Mouse (Mus musculus) midbrain, embryonic 11.5 days (tissue): Measurements from ENCODE around the gene Sync. TPM values are rescaled to one million over a fixed set of nuclear protein-coding genes. Genes with fewer than 3 reads are reported as not detected.

Source experiments
- ATAC-seq: fragments of 200-750 bp; cut with Nextera tagmentation; 2 replicates; pipeline ENCODE4 v1.8.0; 2017; ENCODE audit warnings: moderate TSS enrichment, moderate library complexity; ENCODE audit not compliant: low FRiP score
- DNase-seq: peaks from one replicate; pipeline ENCODE4 v3.0.0; 2015; ENCODE audit warnings: low spot score; ENCODE audit errors: missing footprints
- H3K27ac ChIP-seq: fragments of 300-500 bp; sonication (generic); 2 replicates; pipeline ENCODE4 v1.5.1; 2014; ENCODE audit warnings: low read depth, low read length
- H3K27me3 ChIP-seq: fragments of 300-500 bp; sonication (generic); 2 replicates; pipeline ENCODE4 v1.6.1; 2014; ENCODE audit warnings: mild to moderate bottlenecking, low read length, moderate library complexity, mixed read lengths; ENCODE audit not compliant: control insufficient read depth, insufficient read depth
- H3K36me3 ChIP-seq: fragments of 300-500 bp; sonication (generic); 2 replicates; pipeline ENCODE4 v1.6.1; 2014; ENCODE audit warnings: mild to moderate bottlenecking, low read length, moderate library complexity, mixed read lengths; ENCODE audit not compliant: control insufficient read depth, insufficient read depth
- H3K4me1 ChIP-seq: fragments of 300-500 bp; sonication (generic); 2 replicates; pipeline ENCODE4 v1.6.1; 2014; ENCODE audit warnings: low read length; ENCODE audit not compliant: control insufficient read depth, insufficient read depth
- H3K4me2 ChIP-seq: fragments of 300-500 bp; sonication (generic); 2 replicates; pipeline ENCODE4 v1.6.1; 2014; ENCODE audit warnings: mild to moderate bottlenecking, moderate library complexity
- H3K4me3 ChIP-seq: fragments of 300-500 bp; sonication (generic); 2 replicates; pipeline ENCODE4 v1.5.1; 2014; ENCODE audit warnings: low read depth, low read length
- H3K9ac ChIP-seq: fragments of 300-500 bp; sonication (generic); 2 replicates; pipeline ENCODE4 v1.6.1; 2014; ENCODE audit warnings: low read length
- H3K9me3 ChIP-seq: fragments of 300-500 bp; sonication (generic); 2 replicates; pipeline ENCODE4 v1.6.1; 2016; ENCODE audit warnings: low read length; ENCODE audit not compliant: control insufficient read depth
- WGBS: fragments of 180-500 bp; shearing (Covaris S2); extraction: QIAGEN DNeasy Blood & Tissue Kit; methylation state at CpG from one replicate; pipeline ENCODE4 v1.1.7; 2014; 5-methylcytosine and 5-hydroxymethylcytosine counted together
- polyA plus RNA-seq: library from polyadenylated mRNA; unstranded; fragments of >200 nt; fragmentation: Nextera tagmentation; extraction: Ambion mirVana; gene quantifications from 2 replicates; pipeline ENCODE4 v1.2.1, GENCODE M21; 2014

The Sync gene
- 0.51 and 0.53 TPM in 2 replicates for polyA plus RNA-seq

DNA sequence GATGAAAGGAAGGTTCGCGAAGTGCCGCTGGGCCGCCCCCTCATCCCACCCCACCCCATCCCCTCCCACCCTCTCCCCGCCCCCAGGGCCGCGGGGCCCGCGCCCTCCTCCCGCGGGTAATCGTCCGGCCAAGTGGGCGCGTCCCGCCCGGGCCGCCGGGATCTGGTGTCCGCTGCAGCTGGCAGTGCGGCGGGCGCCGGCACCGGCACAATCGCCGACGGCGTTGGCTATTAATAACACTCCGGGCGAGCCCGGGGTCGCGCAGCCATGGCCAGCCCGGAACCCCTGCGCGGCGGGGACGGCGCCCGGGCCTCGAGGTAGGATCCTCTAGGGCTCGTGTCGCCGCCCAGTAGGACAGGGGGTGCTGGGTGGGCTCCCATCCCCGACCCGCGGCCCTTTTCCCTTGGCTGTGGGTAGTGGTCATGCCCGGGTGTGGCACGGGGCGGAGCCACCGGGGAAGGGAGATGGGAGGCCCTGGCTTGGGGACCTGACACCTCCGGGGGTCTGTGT is at the start of gene Sync:
Gene Sync, plus strand, starts transcription at position 146 of the 510 bp plus-strand sequence.
- Histone ChIP-seq H3K27me3 (peaks cover 18% of the 10 kb centered on the region), H3K27ac (no peak within 1 kb of the TSS), H3K4me3 (peak within 1 kb of the TSS; percentile 50)

DNA sequence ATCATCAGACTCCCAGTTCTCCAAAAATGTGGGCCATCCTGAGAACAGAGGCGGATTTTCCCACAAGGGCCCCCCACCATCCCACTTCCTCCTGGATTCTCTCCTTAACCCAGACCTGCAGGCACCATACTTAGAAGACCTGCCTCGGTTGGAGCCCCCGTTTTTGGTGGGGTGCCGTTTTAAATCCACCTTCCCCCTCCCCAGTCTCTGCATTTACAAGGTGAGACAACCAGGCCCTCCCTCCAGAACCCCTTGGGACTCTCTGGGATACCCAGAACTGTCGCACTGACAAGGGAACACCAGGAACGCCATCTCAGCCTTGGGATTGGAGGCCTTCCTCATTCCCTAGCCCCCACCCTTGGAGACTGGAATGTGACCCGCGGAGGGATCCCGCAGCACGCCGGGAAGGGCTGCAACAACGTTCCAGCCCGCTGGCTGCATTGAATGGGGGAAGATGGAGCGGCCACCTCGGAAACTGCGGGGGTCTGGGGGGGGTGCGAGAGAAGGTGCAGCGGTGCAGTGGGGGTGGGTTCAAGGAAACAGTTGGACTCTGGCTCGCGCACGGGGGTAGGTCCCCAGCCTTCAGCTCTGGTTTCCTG is 49.5 kb upstream of the Sync start:
- Histone ChIP-seq H3K27ac (no peak overlapping the region), H3K4me2 (peak overlapping the region; percentile 84), H3K9ac (peak overlapping the region; percentile 65), H3K4me3 (peak overlapping the region; percentile 73), H3K9me3 (no peaks in the 10 kb centered on the region), H3K27me3 (no peaks in the 10 kb centered on the region), H3K4me1 (peaks cover 28% of the 10 kb centered on the region), H3K36me3 (no peaks in the 10 kb centered on the region)
- 4% methylated on average over 21 of the region's 21 CpGs for WGBS
- DNase-seq, result peak; percentile 93
- ATAC-seq, result peak; percentile 7; the same call in 1 of the 2 replicates

More for the DNA sequence above, at the start of gene Sync:
- Histone ChIP-seq H3K9ac (peak within 1 kb of the TSS; percentile 57), H3K9me3 (no peaks in the 10 kb centered on the region), H3K36me3 (no peaks in the 10 kb centered on the region), H3K4me1 (peaks cover 11% of the 10 kb centered on the region), H3K4me2 (peak within 1 kb of the TSS; percentile 86)
- DNase-seq, result peak; percentile 93
- peak; percentile 63 for ATAC-seq
- under 1% methylated on average over 29 of the region's 53 CpGs for WGBS

DNA sequence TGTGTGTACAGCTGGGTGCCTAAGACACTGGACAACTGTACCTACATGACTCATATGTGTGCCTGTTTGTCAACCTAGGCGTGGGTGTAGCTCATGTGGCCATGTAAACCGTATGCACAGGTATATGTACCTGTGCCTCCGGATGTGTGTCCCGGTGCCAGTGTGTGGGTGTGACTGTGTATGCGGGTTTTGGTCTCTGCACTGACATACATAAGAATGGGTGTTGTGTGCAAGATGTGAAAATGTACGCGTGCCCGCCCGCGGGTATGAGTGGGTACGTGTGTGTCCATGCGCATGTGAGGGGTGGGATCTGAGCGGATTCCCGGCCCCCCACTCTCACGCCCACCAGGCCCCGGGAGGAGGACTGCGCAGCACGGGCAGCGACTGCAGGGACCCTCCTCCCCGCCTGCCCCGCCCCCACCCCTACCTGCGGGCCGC is 48.8 kb upstream of the Sync start:
- WGBS, result under 1% methylated on average over 23 of the region's 23 CpGs
- ATAC-seq (peak; percentile 68), DNase-seq (peak; percentile 94)
- Histone ChIP-seq H3K4me2 (peak overlapping the region; percentile 84), H3K27me3 (no peaks in the 10 kb centered on the region), H3K9ac (peak overlapping the region; percentile 65), H3K9me3 (no peaks in the 10 kb centered on the region), H3K36me3 (no peaks in the 10 kb centered on the region), H3K4me1 (peaks cover 28% of the 10 kb centered on the region), H3K27ac (no peak overlapping the region), H3K4me3 (peak overlapping the region; percentile 73)

DNA sequence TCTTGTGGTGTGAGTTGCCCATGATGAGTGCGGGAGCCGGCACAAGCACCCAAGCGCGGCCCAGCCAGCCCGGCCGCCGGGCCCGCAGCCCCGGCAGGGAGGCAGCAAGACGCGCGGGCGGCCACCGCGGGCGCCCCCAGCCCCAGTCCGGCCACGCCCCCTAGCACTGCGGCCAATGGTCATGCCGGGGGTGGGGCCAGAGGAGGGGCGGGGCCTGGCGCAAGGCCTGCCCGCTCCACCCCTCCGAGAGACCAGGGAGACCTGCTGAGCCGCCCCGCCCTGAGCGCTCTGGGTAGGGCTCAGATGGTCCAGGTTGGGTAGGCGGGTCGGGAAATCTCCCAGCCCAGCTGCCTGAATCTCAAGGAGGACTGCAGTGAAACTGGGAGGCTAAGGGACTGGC is 48.3 kb upstream of the Sync start:
- peak; percentile 93 for ATAC-seq
- peak overlapping the region; percentile 84 for H3K4me2 ChIP-seq
- peaks cover 28% of the 10 kb centered on the region for H3K4me1 ChIP-seq

DNA sequence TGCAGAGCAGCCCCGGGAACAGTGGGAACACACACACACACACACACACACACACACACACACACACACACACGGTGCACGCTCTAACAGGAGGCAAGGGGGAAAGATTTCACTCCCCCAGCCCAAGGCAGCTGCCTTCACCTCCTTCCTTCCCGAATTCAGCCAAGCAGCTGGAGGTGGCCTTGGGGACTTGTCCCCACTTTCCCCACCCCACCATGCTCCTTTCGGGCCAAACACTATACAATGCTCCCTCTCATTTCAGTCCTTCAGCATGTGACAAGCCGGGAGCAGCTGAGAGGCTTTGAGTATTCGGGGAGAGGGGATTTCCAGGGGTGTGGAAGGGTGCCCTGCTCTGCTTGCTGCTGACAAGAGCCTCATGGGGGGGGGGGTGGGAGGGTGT is 45.5 kb upstream of the Sync start:
- Histone ChIP-seq H3K4me3 (no peak overlapping the region), H3K4me2 (no peak overlapping the region), H3K9ac (no peak overlapping the region), H3K27ac (no peak overlapping the region), H3K27me3 (peaks cover 11% of the 10 kb centered on the region), H3K36me3 (no peaks in the 10 kb centered on the region), H3K4me1 (peaks cover 23% of the 10 kb centered on the region), H3K9me3 (no peaks in the 10 kb centered on the region)
- DNase-seq (no peak), ATAC-seq (no peak)
- 30% methylated on average over 7 of the region's 7 CpGs for WGBS

More for the DNA sequence above, 48.3 kb upstream of the Sync start:
- Histone ChIP-seq H3K4me3 (peak overlapping the region; percentile 73), H3K36me3 (no peaks in the 10 kb centered on the region), H3K9ac (peak overlapping the region; percentile 65), H3K27me3 (no peaks in the 10 kb centered on the region), H3K27ac (no peak overlapping the region), H3K9me3 (no peaks in the 10 kb centered on the region)
- 0% methylated on average over 26 of the region's 29 CpGs for WGBS
- DNase-seq, result peak; percentile 98

DNA sequence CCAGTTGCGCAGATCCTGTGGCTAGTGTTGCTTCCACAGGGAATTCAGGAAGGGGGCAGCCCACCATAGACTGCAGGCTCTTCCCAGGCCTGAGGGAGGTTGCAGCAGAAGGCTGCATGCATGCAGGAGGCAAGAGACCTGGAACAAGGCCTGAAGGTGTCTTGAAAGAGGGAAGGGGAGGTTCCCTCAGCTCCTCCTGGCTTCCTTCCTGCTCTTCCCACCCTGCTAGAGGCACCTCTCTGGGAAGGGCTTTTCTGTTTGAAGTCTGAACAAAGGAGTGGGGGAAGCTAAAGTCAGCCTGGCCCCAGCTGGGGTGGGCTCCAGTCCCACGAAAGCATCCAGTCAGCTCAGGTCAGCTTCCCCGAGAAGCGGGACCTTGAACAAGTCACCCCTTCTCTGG is 45.1 kb upstream of the Sync start:
- Histone ChIP-seq H3K4me2 (no peak overlapping the region), H3K36me3 (no peaks in the 10 kb centered on the region), H3K4me1 (peaks cover 19% of the 10 kb centered on the region), H3K27ac (no peak overlapping the region), H3K9ac (0 out of 2 replicates have a peak overlapping the region, but pooled peaks have one; percentile 14), H3K4me3 (no peak overlapping the region), H3K27me3 (peaks cover 15% of the 10 kb centered on the region), H3K9me3 (no peaks in the 10 kb centered on the region)
- 31% methylated on average over 4 of the region's 4 CpGs for WGBS
- ATAC-seq (no peak), DNase-seq (no peak)

DNA sequence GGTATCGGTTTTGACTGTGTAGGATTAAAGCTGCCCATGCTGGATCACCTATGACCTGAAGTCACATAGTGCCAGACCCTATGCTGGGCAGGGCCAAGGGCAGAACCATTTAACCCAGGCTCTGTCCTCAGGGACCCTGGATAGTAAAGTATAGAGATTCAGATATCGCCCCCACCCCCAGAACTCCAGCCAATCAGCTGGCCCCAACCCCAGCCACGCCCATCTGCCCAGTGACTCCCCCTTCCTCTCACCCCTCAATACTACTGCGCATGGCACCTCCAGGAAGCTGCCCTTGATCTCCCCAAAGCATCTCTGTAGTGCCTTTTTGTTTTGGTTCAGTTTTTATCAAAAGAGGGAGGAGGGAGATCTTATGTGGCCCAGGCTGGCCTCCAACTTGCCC is 44.7 kb upstream of the Sync start:
- H3K9me3 ChIP-seq, result no peaks in the 10 kb centered on the region
- DNase-seq (no peak), ATAC-seq (no peak)
- WGBS, result 17% methylated on average over 4 of the region's 4 CpGs
- H3K4me3 ChIP-seq, result no peak overlapping the region
- no peaks in the 10 kb centered on the region for H3K36me3 ChIP-seq
- no peak overlapping the region for H3K27ac ChIP-seq
- H3K4me1 ChIP-seq, result peaks cover 15% of the 10 kb centered on the region
- no peak overlapping the region for H3K9ac ChIP-seq
- H3K27me3 ChIP-seq, result peaks cover 20% of the 10 kb centered on the region
- no peak overlapping the region for H3K4me2 ChIP-seq

DNA sequence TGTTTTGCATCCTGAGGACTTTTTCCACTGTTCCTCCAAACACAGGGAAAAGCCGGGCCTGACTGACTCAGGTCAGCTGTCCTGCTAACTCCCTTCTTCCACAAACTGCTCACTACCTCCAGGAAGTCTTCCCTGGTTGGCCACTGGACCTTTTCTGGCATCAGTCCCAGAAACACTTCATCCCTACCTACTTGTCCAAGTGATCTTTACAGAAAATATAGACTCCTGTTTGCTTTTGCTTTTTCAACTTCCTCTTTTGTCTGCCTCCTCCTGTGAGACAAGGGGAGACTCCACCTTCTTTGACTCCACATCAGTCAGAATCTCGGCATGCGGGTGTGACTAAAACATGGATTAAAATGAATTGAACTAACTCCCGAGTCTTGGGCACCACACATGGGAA is 42.6 kb upstream of the Sync start:
- Histone ChIP-seq H3K36me3 (no peaks in the 10 kb centered on the region), H3K9me3 (no peaks in the 10 kb centered on the region), H3K27me3 (peaks cover 38% of the 10 kb centered on the region), H3K27ac (no peak overlapping the region), H3K4me3 (no peak overlapping the region), H3K4me2 (no peak overlapping the region), H3K9ac (no peak overlapping the region), H3K4me1 (peaks cover 16% of the 10 kb centered on the region)
- WGBS, result 61% methylated on average over 4 of the region's 4 CpGs
- DNase-seq, result no peak
- no peak for ATAC-seq

DNA sequence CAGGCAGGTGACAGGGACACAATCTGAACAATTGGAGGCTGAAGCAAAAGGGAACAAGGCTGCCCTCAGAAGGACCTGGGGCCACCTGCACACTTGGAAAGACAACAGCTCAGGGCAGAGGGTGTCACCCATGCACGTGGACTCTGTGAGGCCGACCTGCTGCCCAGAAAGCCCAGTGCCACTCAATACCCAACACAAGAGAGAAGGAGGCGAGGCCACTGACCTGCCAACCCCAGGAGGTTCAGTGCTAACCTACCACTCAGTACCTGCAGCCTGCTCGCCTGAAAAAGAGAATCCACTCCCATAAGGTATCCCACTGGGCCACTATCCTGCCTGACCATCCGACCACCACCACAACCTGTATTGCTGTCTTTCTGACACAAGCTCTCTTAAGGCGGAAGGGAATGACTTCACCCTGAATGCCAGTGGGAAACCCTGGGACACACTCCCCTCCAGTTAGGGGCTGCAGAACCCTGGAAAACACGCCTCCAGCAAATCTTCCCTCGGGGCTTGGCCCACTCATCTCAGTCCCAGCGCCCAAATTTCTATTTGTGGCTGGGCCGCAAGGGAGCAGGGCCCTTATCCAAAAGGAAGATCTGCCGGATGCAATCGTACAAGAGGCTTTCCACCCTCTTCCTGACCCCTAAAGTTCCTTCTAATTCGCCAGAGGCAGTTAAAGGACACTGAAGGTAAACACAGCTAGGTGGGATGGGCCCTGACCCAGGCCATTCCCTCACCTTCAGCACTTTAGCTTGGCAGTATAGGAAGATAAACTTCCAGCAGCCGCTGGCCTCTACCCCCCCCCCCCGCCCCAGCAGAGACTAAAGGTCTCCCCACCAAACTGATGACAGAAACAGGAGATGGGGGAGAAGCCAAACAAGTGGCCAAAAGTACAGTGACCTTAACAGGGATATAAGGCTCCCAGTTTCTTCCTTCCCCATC is 40.8 kb upstream of the Sync start:
- Histone ChIP-seq H3K4me2 (no peak overlapping the region), H3K27me3 (peaks cover 44% of the 10 kb centered on the region), H3K4me3 (no peak overlapping the region), H3K9ac (no peak overlapping the region), H3K4me1 (peaks cover 27% of the 10 kb centered on the region), H3K36me3 (no peaks in the 10 kb centered on the region), H3K9me3 (no peaks in the 10 kb centered on the region), H3K27ac (no peak overlapping the region)
- no peak for DNase-seq
- WGBS, result 39% methylated on average over 15 of the region's 15 CpGs
- no peak for ATAC-seq
